Mouse (Mus musculus): ENCODE measurements around the gene Mum1. TPM values are rescaled to one million over a fixed set of nuclear protein-coding genes. Genes with fewer than 3 reads are reported as not detected.

The Mum1 gene
- total and polyA plus RNA-seq, 2 experiments from 2014 or later: 50.4 to 60.7 TPM

- no peaks in the 10 kb centered on the region for H3K9me3 ChIP-seq (ENCODE audit: low read length)
- WGBS: 71% methylated on average over 12 of the region's 12 CpGs
- no peak overlapping the region for H3K4me3 ChIP-seq (ENCODE audit: low read depth, low read length)
- H3K36me3 ChIP-seq (ENCODE audit: insufficient read depth): peaks cover 5% of the 10 kb centered on the region; the same call in 1 of the 2 replicates
- H3K27me3 ChIP-seq (ENCODE audit: insufficient read depth, low read length): no peaks in the 10 kb centered on the region
- ATAC-seq (no peak), DNase-seq (no peak)
- peak overlapping the region; percentile 79 for H3K4me2 ChIP-seq (ENCODE audit: low read depth)
- peaks cover 15% of the 10 kb centered on the region; the same call in 1 of the 2 replicates for H3K4me1 ChIP-seq (ENCODE audit: insufficient read depth)
- H3K27ac ChIP-seq (ENCODE audit: low read depth, low read length): no peak overlapping the region
- peak overlapping the region; percentile 18; the same call in 1 of the 2 replicates for H3K9ac ChIP-seq
- no peak for TF ChIP-seq CTCF (IDR thresholded peaks at IDR 0.05; ENCODE audit: low read depth)
Measured at GRCm38 (mm10) chr10:80262169-80262568, 35.9 kb downstream of the Mum1 start.

- ATAC-seq (no peak), DNase-seq (no peak)
- H3K9me3 ChIP-seq (ENCODE audit: low read length): no peaks in the 10 kb centered on the region
- WGBS: 93% methylated on average over 10 of the region's 10 CpGs
- H3K27me3 ChIP-seq (ENCODE audit: insufficient read depth, low read length): no peaks in the 10 kb centered on the region
- H3K9ac ChIP-seq: no peak overlapping the region
- no peak overlapping the region for H3K4me2 ChIP-seq (ENCODE audit: low read depth)
- H3K4me3 ChIP-seq (ENCODE audit: low read depth, low read length): no peak overlapping the region
- no peak for TF ChIP-seq CTCF (IDR thresholded peaks at IDR 0.05; ENCODE audit: low read depth)
- H3K36me3 ChIP-seq (ENCODE audit: insufficient read depth): peaks cover 3% of the 10 kb centered on the region; the same call in 1 of the 2 replicates
- no peak overlapping the region for H3K27ac ChIP-seq (ENCODE audit: low read depth, low read length)
- peaks cover 22% of the 10 kb centered on the region for H3K4me1 ChIP-seq (ENCODE audit: insufficient read depth)
Measured at GRCm38 (mm10) chr10:80262776-80263365, 36.6 kb downstream of the Mum1 start.

- peak; percentile 84 for ATAC-seq
- 0 out of 2 replicates have a peak, but pooled peaks have one; percentile 5 for TF ChIP-seq CTCF (IDR thresholded peaks at IDR 0.05; ENCODE audit: low read depth)
- peaks cover 23% of the 10 kb centered on the region for H3K4me1 ChIP-seq (ENCODE audit: insufficient read depth)
Measured at GRCm38 (mm10) chr10:80264341-80265148, 38.3 kb downstream of the Mum1 start.

GRCm38 (mm10) chr10:80265149-80265486 lies 38.9 kb downstream of the Mum1 start:
- WGBS: 3% methylated on average over 18 of the region's 18 CpGs
- Histone ChIP-seq H3K9ac (peak overlapping the region; percentile 97), H3K36me3 (ENCODE audit: insufficient read depth) (no peaks in the 10 kb centered on the region), H3K4me3 (ENCODE audit: low read depth, low read length) (peak overlapping the region; percentile 98), H3K27ac (ENCODE audit: low read depth, low read length) (peak overlapping the region; percentile 70), H3K27me3 (ENCODE audit: insufficient read depth, low read length) (no peaks in the 10 kb centered on the region), H3K9me3 (ENCODE audit: low read length) (no peaks in the 10 kb centered on the region), H3K4me1 (ENCODE audit: insufficient read depth) (peaks cover 17% of the 10 kb centered on the region), H3K4me2 (ENCODE audit: low read depth) (peak overlapping the region; percentile 65)
- TF ChIP-seq CTCF (IDR thresholded peaks at IDR 0.05; ENCODE audit: low read depth): no peak
- DNase-seq (no peak), ATAC-seq (no peak)

More at GRCm38 (mm10) chr10:80264341-80265148, 38.3 kb downstream of the Mum1 start:
- Histone ChIP-seq H3K27ac (ENCODE audit: low read depth, low read length) (peak overlapping the region; percentile 70), H3K4me2 (ENCODE audit: low read depth) (peak overlapping the region; percentile 65), H3K4me3 (ENCODE audit: low read depth, low read length) (peak overlapping the region; percentile 98), H3K9me3 (ENCODE audit: low read length) (no peaks in the 10 kb centered on the region), H3K9ac (peak overlapping the region; percentile 97), H3K27me3 (ENCODE audit: insufficient read depth, low read length) (no peaks in the 10 kb centered on the region), H3K36me3 (ENCODE audit: insufficient read depth) (no peaks in the 10 kb centered on the region)
- WGBS: 2% methylated on average over 80 of the region's 81 CpGs
- DNase-seq: peak; percentile 100

- Histone ChIP-seq H3K4me2 (ENCODE audit: low read depth) (no peak overlapping the region), H3K9ac (peak overlapping the region; percentile 22; the same call in 1 of the 2 replicates), H3K9me3 (ENCODE audit: low read length) (no peaks in the 10 kb centered on the region), H3K4me1 (ENCODE audit: insufficient read depth) (peaks cover 15% of the 10 kb centered on the region), H3K27me3 (ENCODE audit: insufficient read depth, low read length) (no peaks in the 10 kb centered on the region), H3K27ac (ENCODE audit: low read depth, low read length) (no peak overlapping the region), H3K36me3 (ENCODE audit: insufficient read depth) (peaks cover 4% of the 10 kb centered on the region; the same call in 1 of the 2 replicates), H3K4me3 (ENCODE audit: low read depth, low read length) (no peak overlapping the region)
- TF ChIP-seq CTCF (IDR thresholded peaks at IDR 0.05; ENCODE audit: low read depth): no peak
- DNase-seq: no peak
- WGBS: 98% methylated on average over 2 of the region's 2 CpGs
- no peak for ATAC-seq
Measured at GRCm38 (mm10) chr10:80270099-80270498, 43.9 kb downstream of the Mum1 start.

GRCm38 (mm10) chr10:80270734-80271181 lies 44.5 kb downstream of the Mum1 start:
- peaks cover 7% of the 10 kb centered on the region; the same call in 1 of the 2 replicates for H3K36me3 ChIP-seq (ENCODE audit: insufficient read depth)
- no peaks in the 10 kb centered on the region for H3K9me3 ChIP-seq (ENCODE audit: low read length)
- ATAC-seq (no peak), DNase-seq (no peak)
- no peak overlapping the region for H3K4me2 ChIP-seq (ENCODE audit: low read depth)
- H3K4me1 ChIP-seq (ENCODE audit: insufficient read depth): peaks cover 15% of the 10 kb centered on the region
- H3K27me3 ChIP-seq (ENCODE audit: insufficient read depth, low read length): no peaks in the 10 kb centered on the region
- no peak overlapping the region for H3K4me3 ChIP-seq (ENCODE audit: low read depth, low read length)
- whole genome bisulfite sequencing: 66% methylated on average over 6 of the region's 6 CpGs
- no peak for TF ChIP-seq CTCF (IDR thresholded peaks at IDR 0.05; ENCODE audit: low read depth)
- H3K9ac ChIP-seq: peak overlapping the region; percentile 22; the same call in 1 of the 2 replicates
- H3K27ac ChIP-seq (ENCODE audit: low read depth, low read length): no peak overlapping the region

Data from forebrain, postnatal 0 days (tissue).